Mouse (Mus musculus): ENCODE results near the gene Pdss1. TPM values are rescaled to one million over a fixed set of nuclear protein-coding genes. Genes with fewer than 3 reads are reported as not detected.

Gene Pdss1
- polyA plus RNA-seq, 1 experiment = 5.0 TPM

- Histone ChIP-seq H3K4me1 (peaks cover 41% of the 10 kb centered on the region), H3K36me3 (replicated peaks; ENCODE audit: low read length) (peaks cover 77% of the 10 kb centered on the region), H3K27me3 (replicated peaks) (no peaks in the 10 kb centered on the region), H3K9me3 (no peaks in the 10 kb centered on the region), H3K4me3 (replicated peaks) (no peak overlapping the region)
- TF ChIP-seq GATA1 (IDR thresholded peaks at IDR 0.05; ENCODE audit: borderline replicate concordance, low read length) (no peak), FLI1 (IDR thresholded peaks at IDR 0.05; ENCODE audit: low read length) (no peak)
Measured at GRCm38 (mm10) chr2:22955914-22956313, 60.6 kb downstream of the Pdss1 start.

GRCm38 (mm10) chr2:22957415-22957814 is 62.1 kb downstream of the Pdss1 start:
- peaks cover 78% of the 10 kb centered on the region for H3K36me3 ChIP-seq (replicated peaks; ENCODE audit: low read length)
- TF ChIP-seq FLI1 (IDR thresholded peaks at IDR 0.05; ENCODE audit: low read length) (no peak), GATA1 (IDR thresholded peaks at IDR 0.05; ENCODE audit: borderline replicate concordance, low read length) (no peak)

GRCm38 (mm10) chr2:22961681-22962080 is 66.4 kb downstream of the Pdss1 start:
- TF ChIP-seq FLI1 (IDR thresholded peaks at IDR 0.05; ENCODE audit: low read length) (no peak), GATA1 (IDR thresholded peaks at IDR 0.05; ENCODE audit: borderline replicate concordance, low read length) (no peak)

More at GRCm38 (mm10) chr2:22957415-22957814, 62.1 kb downstream of the Pdss1 start:
- Histone ChIP-seq H3K4me1 (peaks cover 28% of the 10 kb centered on the region), H3K27me3 (replicated peaks) (no peaks in the 10 kb centered on the region), H3K4me3 (replicated peaks) (no peak overlapping the region), H3K9me3 (no peaks in the 10 kb centered on the region)

GRCm38 (mm10) chr2:22962242-22962641 is 66.9 kb downstream of the Pdss1 start:
- Histone ChIP-seq H3K4me3 (replicated peaks) (no peak overlapping the region), H3K9me3 (no peaks in the 10 kb centered on the region), H3K4me1 (peaks cover 23% of the 10 kb centered on the region), H3K27me3 (replicated peaks) (no peaks in the 10 kb centered on the region), H3K36me3 (replicated peaks; ENCODE audit: low read length) (peaks cover 60% of the 10 kb centered on the region)
- TF ChIP-seq GATA1 (IDR thresholded peaks at IDR 0.05; ENCODE audit: borderline replicate concordance, low read length) (no peak), FLI1 (IDR thresholded peaks at IDR 0.05; ENCODE audit: low read length) (no peak)

More at GRCm38 (mm10) chr2:22961681-22962080, 66.4 kb downstream of the Pdss1 start:
- H3K36me3 ChIP-seq (replicated peaks; ENCODE audit: low read length) = peaks cover 65% of the 10 kb centered on the region
- H3K4me3 ChIP-seq (replicated peaks) = no peak overlapping the region
- H3K27me3 ChIP-seq (replicated peaks) = no peaks in the 10 kb centered on the region
- H3K4me1 ChIP-seq = peaks cover 28% of the 10 kb centered on the region
- H3K9me3 ChIP-seq = no peaks in the 10 kb centered on the region

GRCm38 (mm10) chr2:22962970-22963369 is 67.6 kb downstream of the Pdss1 start:
- H3K9me3 ChIP-seq = no peaks in the 10 kb centered on the region
- H3K4me3 ChIP-seq (replicated peaks) = no peak overlapping the region
- peaks cover 56% of the 10 kb centered on the region for H3K36me3 ChIP-seq (replicated peaks; ENCODE audit: low read length)
- no peaks in the 10 kb centered on the region for H3K27me3 ChIP-seq (replicated peaks)
- peaks cover 16% of the 10 kb centered on the region for H3K4me1 ChIP-seq
- TF ChIP-seq GATA1 (IDR thresholded peaks at IDR 0.05; ENCODE audit: borderline replicate concordance, low read length) = no peak

- no peaks in the 10 kb centered on the region for H3K27me3 ChIP-seq (replicated peaks)
- no peak overlapping the region for H3K4me3 ChIP-seq (replicated peaks)
- H3K4me1 ChIP-seq = peaks cover 61% of the 10 kb centered on the region
- no peaks in the 10 kb centered on the region for H3K9me3 ChIP-seq
- TF ChIP-seq FLI1 (IDR thresholded peaks at IDR 0.05; ENCODE audit: low read length) = no peak
- peaks cover 7% of the 10 kb centered on the region for H3K36me3 ChIP-seq (replicated peaks; ENCODE audit: low read length)
Measured at GRCm38 (mm10) chr2:22977387-22977973, 82.2 kb downstream of the Pdss1 start.

- Histone ChIP-seq H3K4me1 (peaks cover 65% of the 10 kb centered on the region), H3K36me3 (replicated peaks; ENCODE audit: low read length) (peaks cover 19% of the 10 kb centered on the region), H3K9me3 (no peaks in the 10 kb centered on the region), H3K27me3 (replicated peaks) (no peaks in the 10 kb centered on the region), H3K4me3 (replicated peaks) (no peak overlapping the region)
- TF ChIP-seq GATA1 (IDR thresholded peaks at IDR 0.05; ENCODE audit: borderline replicate concordance, low read length) = no peak
- TF ChIP-seq FLI1 (IDR thresholded peaks at IDR 0.05; ENCODE audit: low read length) = no peak
Measured at GRCm38 (mm10) chr2:22985973-22986657, 90.8 kb downstream of the Pdss1 start.

Other genes with a start within 250 kb of the Pdss1 start
- gene Apbb1ip, start 121.4 kb upstream of the Pdss1 start, polyA plus RNA-seq (2012; ENCODE audit: insufficient read depth, low replicate concordance) = 35.8 and 36.6 TPM in 2 replicates
- 61.8 and 70.5 TPM in 2 replicates for gene Abi1, start 144.7 kb downstream of the Pdss1 start, polyA plus RNA-seq (2012; ENCODE audit: insufficient read depth, low replicate concordance)
- 3.2 TPM in 1 of 2 replicates, not detected in the other for gene Acbd5, start 172.6 kb downstream of the Pdss1 start, polyA plus RNA-seq (2012; ENCODE audit: insufficient read depth, low replicate concordance)